Mouse (Mus musculus): ENCODE results near the gene Apol9a. TPM values are rescaled to one million over a fixed set of nuclear protein-coding genes. Genes with fewer than 3 reads are reported as not detected.
A peak's percentile ranks its signal among the peaks of the same experiment; 100 is the strongest.

Gene Apol9a
- polyA plus RNA-seq, 1 experiment, result 0.46 TPM

- Histone ChIP-seq H3K4me3 (ENCODE audit: insufficient read depth, low read length) (no peak overlapping the region), H3K27ac (ENCODE audit: insufficient read depth, low read length) (no peak overlapping the region), H3K4me1 (ENCODE audit: control insufficient read depth, insufficient read depth, low read length) (no peaks in the 10 kb centered on the region)
- TF ChIP-seq CTCF (IDR thresholded peaks at IDR 0.05; ENCODE audit: extremely low read depth, insufficient read depth, low read length), result no peak
Measured at GRCm38 (mm10) chr15:77376920-77377319, 34.0 kb downstream of the Apol9a start.

GRCm38 (mm10) chr15:77370588-77370987 lies 40.3 kb downstream of the Apol9a start:
- H3K4me3 ChIP-seq (ENCODE audit: insufficient read depth, low read length), result no peak overlapping the region
- H3K4me1 ChIP-seq (ENCODE audit: control insufficient read depth, insufficient read depth, low read length), result peaks cover 7% of the 10 kb centered on the region
- H3K27ac ChIP-seq (ENCODE audit: insufficient read depth, low read length), result no peak overlapping the region
- no peak for TF ChIP-seq POLR2A (IDR thresholded peaks at IDR 0.05; ENCODE audit: extremely low read depth, insufficient read depth, low read length)
- TF ChIP-seq CTCF (IDR thresholded peaks at IDR 0.05; ENCODE audit: extremely low read depth, insufficient read depth, low read length), result no peak

- no peak overlapping the region for H3K27ac ChIP-seq (ENCODE audit: insufficient read depth, low read length)
- peaks cover 7% of the 10 kb centered on the region for H3K4me1 ChIP-seq (ENCODE audit: control insufficient read depth, insufficient read depth, low read length)
- TF ChIP-seq CTCF (IDR thresholded peaks at IDR 0.05; ENCODE audit: extremely low read depth, insufficient read depth, low read length) (no peak), POLR2A (IDR thresholded peaks at IDR 0.05; ENCODE audit: extremely low read depth, insufficient read depth, low read length) (no peak)
- no peak overlapping the region for H3K4me3 ChIP-seq (ENCODE audit: insufficient read depth, low read length)
Measured at GRCm38 (mm10) chr15:77369981-77370380, 41.0 kb downstream of the Apol9a start.

GRCm38 (mm10) chr15:77368818-77369320 lies 42.1 kb downstream of the Apol9a start:
- TF ChIP-seq POLR2A (IDR thresholded peaks at IDR 0.05; ENCODE audit: extremely low read depth, insufficient read depth, low read length) (no peak), CTCF (IDR thresholded peaks at IDR 0.05; ENCODE audit: extremely low read depth, insufficient read depth, low read length) (no peak)
- Histone ChIP-seq H3K27ac (ENCODE audit: insufficient read depth, low read length) (no peak overlapping the region), H3K4me3 (ENCODE audit: insufficient read depth, low read length) (no peak overlapping the region), H3K4me1 (ENCODE audit: control insufficient read depth, insufficient read depth, low read length) (peaks cover 9% of the 10 kb centered on the region)

GRCm38 (mm10) chr15:77368148-77368547 lies 42.8 kb downstream of the Apol9a start:
- Histone ChIP-seq H3K4me3 (ENCODE audit: insufficient read depth, low read length) (no peak overlapping the region), H3K27ac (ENCODE audit: insufficient read depth, low read length) (no peak overlapping the region), H3K4me1 (ENCODE audit: control insufficient read depth, insufficient read depth, low read length) (peaks cover 14% of the 10 kb centered on the region)
- peak; percentile 82 for TF ChIP-seq POLR2A (IDR thresholded peaks at IDR 0.05; ENCODE audit: extremely low read depth, insufficient read depth, low read length)
- TF ChIP-seq CTCF (IDR thresholded peaks at IDR 0.05; ENCODE audit: extremely low read depth, insufficient read depth, low read length), result peak; percentile 92

- H3K4me3 ChIP-seq (ENCODE audit: insufficient read depth, low read length), result no peak overlapping the region
- peak overlapping the region; percentile 45; the same call in 1 of the 2 replicates for H3K27ac ChIP-seq (ENCODE audit: insufficient read depth, low read length)
- TF ChIP-seq POLR2A (IDR thresholded peaks at IDR 0.05; ENCODE audit: extremely low read depth, insufficient read depth, low read length) (no peak), CTCF (IDR thresholded peaks at IDR 0.05; ENCODE audit: extremely low read depth, insufficient read depth, low read length) (no peak)
- H3K4me1 ChIP-seq (ENCODE audit: control insufficient read depth, insufficient read depth, low read length), result peaks cover 16% of the 10 kb centered on the region
Measured at GRCm38 (mm10) chr15:77367504-77367903, 43.4 kb downstream of the Apol9a start.

- TF ChIP-seq POLR2A (IDR thresholded peaks at IDR 0.05; ENCODE audit: extremely low read depth, insufficient read depth, low read length) (peak; percentile 15; the same call in 1 of the 2 replicates), CTCF (IDR thresholded peaks at IDR 0.05; ENCODE audit: extremely low read depth, insufficient read depth, low read length) (peak; percentile 46)
- H3K4me1 ChIP-seq (ENCODE audit: control insufficient read depth, insufficient read depth, low read length), result peaks cover 16% of the 10 kb centered on the region
- peak overlapping the region; percentile 94 for H3K27ac ChIP-seq (ENCODE audit: insufficient read depth, low read length)
- H3K4me3 ChIP-seq (ENCODE audit: insufficient read depth, low read length), result no peak overlapping the region
Measured at GRCm38 (mm10) chr15:77366706-77367484, 44.0 kb downstream of the Apol9a start.

- H3K27ac ChIP-seq (ENCODE audit: insufficient read depth, low read length), result peak overlapping the region; percentile 52
- peaks cover 16% of the 10 kb centered on the region for H3K4me1 ChIP-seq (ENCODE audit: control insufficient read depth, insufficient read depth, low read length)
- TF ChIP-seq CTCF (IDR thresholded peaks at IDR 0.05; ENCODE audit: extremely low read depth, insufficient read depth, low read length), result no peak
- no peak for TF ChIP-seq POLR2A (IDR thresholded peaks at IDR 0.05; ENCODE audit: extremely low read depth, insufficient read depth, low read length)
- H3K4me3 ChIP-seq (ENCODE audit: insufficient read depth, low read length), result no peak overlapping the region
Measured at GRCm38 (mm10) chr15:77365700-77366570, 45.0 kb downstream of the Apol9a start.

- Histone ChIP-seq H3K4me1 (ENCODE audit: control insufficient read depth, insufficient read depth, low read length) (peaks cover 16% of the 10 kb centered on the region), H3K4me3 (ENCODE audit: insufficient read depth, low read length) (no peak overlapping the region), H3K27ac (ENCODE audit: insufficient read depth, low read length) (peak overlapping the region; percentile 58)
- no peak for TF ChIP-seq POLR2A (IDR thresholded peaks at IDR 0.05; ENCODE audit: extremely low read depth, insufficient read depth, low read length)
- no peak for TF ChIP-seq CTCF (IDR thresholded peaks at IDR 0.05; ENCODE audit: extremely low read depth, insufficient read depth, low read length)
Measured at GRCm38 (mm10) chr15:77364026-77364425, 46.9 kb downstream of the Apol9a start.

Measured in cortical plate, adult 2 months (tissue).